Comparison of ENCODE assay signal across 8 mouse cellular contexts in genomic region chr12:69371421-69371853, GRCm38 (mm10). TPM values are rescaled to one million over a fixed set of nuclear protein-coding genes. Genes with fewer than 3 reads are reported as not detected.
DNase-seq lines count a peak whose midpoint lies in the region; ATAC-seq and TF ChIP-seq lines count a peak whose summit lies in the region.

No protein-coding gene starts in this region.

- H3K36me3 ChIP-seq in forebrain, embryonic 11.5 days (ENCODE audit: control insufficient read depth, insufficient read depth, low read length) = peaks cover 2% of the 10 kb centered on the region; the same call in 1 of the 2 replicates
- peaks cover 19% of the 10 kb centered on the region for H3K36me3 ChIP-seq in limb, embryonic 14.5 days (ENCODE audit: control insufficient read depth, insufficient read depth, low read length)
- H3K36me3 ChIP-seq in neural tube, embryonic 12.5 days = no peaks in the 10 kb centered on the region

- 1% methylated on average over 24 of the region's 24 CpGs for WGBS in forebrain, embryonic 11.5 days
- WGBS in limb, embryonic 14.5 days = under 1% methylated on average over 21 of the region's 24 CpGs
- under 1% methylated on average over 24 of the region's 24 CpGs for WGBS in neural tube, embryonic 12.5 days

- H3K27ac ChIP-seq in forebrain, embryonic 11.5 days (ENCODE audit: low read depth, low read length) = peak overlapping the region; percentile 91
- peak overlapping the region; percentile 97 for H3K27ac ChIP-seq in limb, embryonic 14.5 days (replicated peaks; ENCODE audit: low read depth, low read length)
- H3K27ac ChIP-seq in neural tube, embryonic 12.5 days = peak overlapping the region; percentile 53

- H3K9me3 ChIP-seq in forebrain, embryonic 11.5 days (ENCODE audit: control insufficient read depth, low read length) = no peaks in the 10 kb centered on the region
- H3K9me3 ChIP-seq in limb, embryonic 14.5 days (ENCODE audit: control insufficient read depth, low read length) = no peaks in the 10 kb centered on the region
- H3K9me3 ChIP-seq in neural tube, embryonic 12.5 days = no peaks in the 10 kb centered on the region

- peak; percentile 71 for DNase-seq in gastrocnemius, postnatal 14 days
- DNase-seq in gastrocnemius, postnatal 36 days = no peak
- peak; percentile 70 for DNase-seq in MEL-GATA-1-ER (ENCODE audit: extremely low read depth, low read depth)
- DNase-seq in forebrain, embryonic 11.5 days (ENCODE audit: low spot score) = no peak
- peak; percentile 85 for DNase-seq in limb, embryonic 14.5 days (ENCODE audit: low spot score)
- no peak for DNase-seq in adrenal gland, adult 18-20 months (ENCODE audit: low spot score in 2 of 2)
- DNase-seq in layer of hippocampus, adult 8-10 months (ENCODE audit: low spot score in 2 of 2) = no peak

- no peaks in the 10 kb centered on the region for H3K27me3 ChIP-seq in forebrain, embryonic 11.5 days (ENCODE audit: control insufficient read depth, insufficient read depth, low read length)
- no peaks in the 10 kb centered on the region for H3K27me3 ChIP-seq in limb, embryonic 14.5 days (ENCODE audit: control insufficient read depth, insufficient read depth, low read length)
- H3K27me3 ChIP-seq in neural tube, embryonic 12.5 days (replicated peaks) = no peaks in the 10 kb centered on the region

- intact Hi-C loops in gastrocnemius, postnatal 14 days (cut with DNase I; ENCODE audit: low total_unique reads) = no loop called here
- intact Hi-C loops in gastrocnemius, postnatal 36 days (cut with DNase I) = loop anchor here (5.0 kb wide), 1 partner anchor 76 kb away; no protein-coding TSS in a partner anchor

- H3K9ac ChIP-seq in forebrain, embryonic 11.5 days (ENCODE audit: low read length) = peak overlapping the region; percentile 96
- peak overlapping the region; percentile 95 for H3K9ac ChIP-seq in limb, embryonic 14.5 days (ENCODE audit: low read depth, low read length, severe bottlenecking)
- H3K9ac ChIP-seq in neural tube, embryonic 12.5 days = peak overlapping the region; percentile 99

- TF ChIP-seq POLR2A in limb, embryonic 14.5 days (IDR thresholded peaks at IDR 0.05; ENCODE audit: borderline replicate concordance, extremely low read depth, insufficient read depth, insufficient read length) = peak; percentile 55; the same call in 1 of the 2 replicates

- H3K4me1 ChIP-seq in forebrain, embryonic 11.5 days (replicated peaks; ENCODE audit: control insufficient read depth, insufficient read depth, low read length) = peaks cover 3% of the 10 kb centered on the region; the same call in 1 of the 2 replicates
- peaks cover 24% of the 10 kb centered on the region for H3K4me1 ChIP-seq in limb, embryonic 14.5 days (ENCODE audit: control insufficient read depth, insufficient read depth, low read length)
- peaks cover 17% of the 10 kb centered on the region for H3K4me1 ChIP-seq in neural tube, embryonic 12.5 days

- peak overlapping the region; percentile 99 for H3K4me3 ChIP-seq in forebrain, embryonic 11.5 days (ENCODE audit: low read depth, low read length)
- peak overlapping the region; percentile 100 for H3K4me3 ChIP-seq in limb, embryonic 14.5 days (replicated peaks; ENCODE audit: low read length)
- H3K4me3 ChIP-seq in neural tube, embryonic 12.5 days = peak overlapping the region; percentile 99

- peak overlapping the region; percentile 89 for H3K4me2 ChIP-seq in forebrain, embryonic 11.5 days (ENCODE audit: low read depth, low read length, severe bottlenecking)
- H3K4me2 ChIP-seq in limb, embryonic 14.5 days (replicated peaks; ENCODE audit: low read depth, low read length, severe bottlenecking) = peak overlapping the region; percentile 92
- H3K4me2 ChIP-seq in neural tube, embryonic 12.5 days (replicated peaks) = peak overlapping the region; percentile 95

- ATAC-seq in forebrain, embryonic 11.5 days (replicated peaks; ENCODE audit: low FRiP score) = peak; percentile 87; the same call in 1 of the 2 replicates
- peak; percentile 86 for ATAC-seq in limb, embryonic 14.5 days (ENCODE audit: low FRiP score, low read depth)
- ATAC-seq in neural tube, embryonic 12.5 days (ENCODE audit: low FRiP score, low read depth) = peak; percentile 85; the same call in 1 of the 2 replicates

RNA-seq across cellular contexts. Expression of gene Arf6, which starts 0.5 kb away (rescaled TPM):
- total RNA-seq in gastrocnemius, postnatal 14 days (2021) = 10 to 100 TPM; 29.7 to 36.3 TPM
- total RNA-seq in gastrocnemius, postnatal 36 days (2021) = 10 to 100 TPM; 18.3 to 20.9 TPM
- 48.7 and 59.7 TPM in 2 replicates for polyA plus RNA-seq in forebrain, embryonic 11.5 days (2014; fragmentation: Nextera tagmentation; extraction: Ambion mirVana)
- 106 and 118 TPM in 2 replicates for polyA plus RNA-seq in limb, embryonic 14.5 days (2012; rRNA removed)
- 81.4 and 82.2 TPM in 2 replicates for polyA plus RNA-seq in limb, embryonic 14.5 days (2014; fragmentation: Nextera tagmentation; extraction: Ambion mirVana)
- polyA plus RNA-seq in neural tube, embryonic 12.5 days (2016; fragmentation: Nextera tagmentation; extraction: Ambion mirVana) = 57.6 and 60.3 TPM in 2 replicates
- total RNA-seq in adrenal gland, adult 18-20 months (2021) = 100 to 1,000 TPM; 117 to 135 TPM
- 10 to 100 TPM; 38.7 to 56.0 (median 49.2) TPM for total RNA-seq in layer of hippocampus, adult 8-10 months (2022)

RNA-seq across cellular contexts. Expression of gene Gm9887, which starts 0.8 kb away (rescaled TPM):
- total RNA-seq in gastrocnemius, postnatal 14 days (2021) = under 1 TPM in 1 of 2 experiments, not detected in 1; 0.37 TPM
- total RNA-seq in gastrocnemius, postnatal 36 days (2021) = not detected
- 0.80 and 2.3 TPM in 2 replicates for polyA plus RNA-seq in forebrain, embryonic 11.5 days (2014; fragmentation: Nextera tagmentation; extraction: Ambion mirVana)
- polyA plus RNA-seq in limb, embryonic 14.5 days (2012; rRNA removed) = 0.53 and 0.58 TPM in 2 replicates
- polyA plus RNA-seq in limb, embryonic 14.5 days (2014; fragmentation: Nextera tagmentation; extraction: Ambion mirVana) = 1.4 and 1.8 TPM in 2 replicates
- 2.0 and 2.4 TPM in 2 replicates for polyA plus RNA-seq in neural tube, embryonic 12.5 days (2016; fragmentation: Nextera tagmentation; extraction: Ambion mirVana)
- under 1 TPM; 0.70 to 0.89 TPM for total RNA-seq in adrenal gland, adult 18-20 months (2021)
- 1 to 10 TPM in 1 of 4 experiments, under 1 TPM in 1, not detected in 2; 0.98 to 1.9 TPM for total RNA-seq in layer of hippocampus, adult 8-10 months (2022)

RNA-seq across cellular contexts. Expression of gene Nemf, which starts 14.5 kb away (rescaled TPM):
- total RNA-seq in gastrocnemius, postnatal 14 days (2021) = 10 to 100 TPM; 16.8 to 19.1 TPM
- 10 to 100 TPM; 15.9 to 21.6 TPM for total RNA-seq in gastrocnemius, postnatal 36 days (2021)
- polyA plus RNA-seq in forebrain, embryonic 11.5 days (2014; fragmentation: Nextera tagmentation; extraction: Ambion mirVana) = 92.2 and 98.0 TPM in 2 replicates
- 31.2 and 37.8 TPM in 2 replicates for polyA plus RNA-seq in limb, embryonic 14.5 days (2012; rRNA removed)
- polyA plus RNA-seq in limb, embryonic 14.5 days (2014; fragmentation: Nextera tagmentation; extraction: Ambion mirVana) = 78.6 and 83.0 TPM in 2 replicates
- 89.2 and 96.3 TPM in 2 replicates for polyA plus RNA-seq in neural tube, embryonic 12.5 days (2016; fragmentation: Nextera tagmentation; extraction: Ambion mirVana)
- 10 to 100 TPM; 40.3 to 48.6 TPM for total RNA-seq in adrenal gland, adult 18-20 months (2021)
- total RNA-seq in layer of hippocampus, adult 8-10 months (2022) = 10 to 100 TPM; 47.0 to 54.0 (median 50.5) TPM

Comparison
In these comparisons a context has a peak if more than half of its experiments do, and no peak if none do; other contexts are left out.
1. DNase-seq: peak in gastrocnemius, postnatal 14 days (single experiment), MEL-GATA-1-ER (single experiment) and limb, embryonic 14.5 days (single experiment); none in gastrocnemius, postnatal 36 days (0 of 2), forebrain, embryonic 11.5 days (single experiment), adrenal gland, adult 18-20 months (0 of 2) and layer of hippocampus, adult 8-10 months (0 of 2).
2. Peak in every context shown above with its lines, with median percentiles within 50 percentile points of each other: ATAC-seq, H3K27ac ChIP-seq, H3K4me2 ChIP-seq, H3K4me3 ChIP-seq and H3K9ac ChIP-seq.